Mouse (Mus musculus) limb, embryonic 11.5 days (tissue): Measurements from ENCODE around the gene D430019H16Rik. TPM values are rescaled to one million over a fixed set of nuclear protein-coding genes. Genes with fewer than 3 reads are reported as not detected.

Experiments used
- ATAC-seq: fragments of 200-750 bp; cut with Nextera tagmentation; 2 replicates; pipeline ENCODE4 v1.8.0; 2017; ENCODE audit warnings: low read depth; ENCODE audit not compliant: insufficient number of reproducible peaks, low FRiP score, low TSS enrichment
- DNase-seq: peaks from one replicate; pipeline ENCODE4 v3.0.0-alpha.2; 2015; ENCODE audit warnings: low spot score
- H3K27ac ChIP-seq: fragments of 300-500 bp; sonication (generic); replicated peaks from 2 replicates; pipeline ENCODE4 v1.5.1; 2014; ENCODE audit warnings: low read depth, mild to moderate bottlenecking, low read length
- H3K27me3 ChIP-seq: fragments of 300-500 bp; sonication (generic); 2 replicates; pipeline ENCODE4 v1.6.1; 2014; ENCODE audit warnings: mild to moderate bottlenecking, low read length, mixed read lengths; ENCODE audit not compliant: control insufficient read depth, insufficient read depth
- H3K36me3 ChIP-seq: fragments of 300-500 bp; sonication (generic); 2 replicates; pipeline ENCODE4 v1.6.1; 2014; ENCODE audit warnings: mild to moderate bottlenecking, low read length, moderate library complexity, mixed read lengths; ENCODE audit not compliant: control insufficient read depth, insufficient read depth
- H3K4me1 ChIP-seq: fragments of 300-500 bp; sonication (generic); 2 replicates; pipeline ENCODE4 v1.6.1; 2014; ENCODE audit warnings: low read length, mixed read lengths; ENCODE audit not compliant: control insufficient read depth, insufficient read depth
- H3K4me2 ChIP-seq: fragments of 300-500 bp; sonication (generic); 2 replicates; pipeline ENCODE4 v1.6.1; 2014; ENCODE audit warnings: low read depth, mild to moderate bottlenecking, moderate library complexity; ENCODE audit not compliant: severe bottlenecking
- H3K4me3 ChIP-seq: fragments of 300-500 bp; sonication (generic); 2 replicates; pipeline ENCODE4 v1.5.1; 2014; ENCODE audit warnings: low read depth, low read length
- H3K9ac ChIP-seq: fragments of 300-500 bp; sonication (generic); 2 replicates; pipeline ENCODE4 v1.6.1; 2014; ENCODE audit warnings: mild to moderate bottlenecking, low read length
- H3K9me3 ChIP-seq: fragments of 300-500 bp; sonication (generic); 2 replicates; pipeline ENCODE4 v1.6.1; 2016; ENCODE audit warnings: low read length; ENCODE audit not compliant: control insufficient read depth
- WGBS: fragments of 180-500 bp; shearing (Covaris S2); extraction: QIAGEN DNeasy Blood & Tissue Kit; methylation state at CpG from one replicate; pipeline ENCODE4 v1.1.7; 2014; 5-methylcytosine and 5-hydroxymethylcytosine counted together
- polyA plus RNA-seq: library from polyadenylated mRNA; unstranded; fragments of >200 nt; fragmentation: Nextera tagmentation; extraction: Ambion mirVana; gene quantifications from 2 replicates; pipeline ENCODE4 v1.2.1, GENCODE M21; 2014

Gene D430019H16Rik
- polyA plus RNA-seq, 1 experiment from 2014 or later: 4.7 TPM

- no peak for ATAC-seq
These were observed 7.4 kb downstream of the D430019H16Rik start for GRCm38 (mm10) chr12:105461066-105461465.

GRCm38 (mm10) chr12:105469026-105469425 is 15.4 kb downstream of the D430019H16Rik start:
- H3K36me3 ChIP-seq: no peaks in the 10 kb centered on the region
- ATAC-seq (no peak), DNase-seq (no peak)
- no peaks in the 10 kb centered on the region for H3K27me3 ChIP-seq
- WGBS: 83% methylated on average over 8 of the region's 8 CpGs
- H3K4me1 ChIP-seq: peaks cover 11% of the 10 kb centered on the region
- no peak overlapping the region for H3K27ac ChIP-seq
- H3K9me3 ChIP-seq: no peaks in the 10 kb centered on the region
- no peak overlapping the region for H3K4me3 ChIP-seq
- H3K9ac ChIP-seq: no peak overlapping the region
- H3K4me2 ChIP-seq: no peak overlapping the region

More at GRCm38 (mm10) chr12:105461066-105461465, 7.4 kb downstream of the D430019H16Rik start:
- Histone ChIP-seq H3K36me3 (no peaks in the 10 kb centered on the region), H3K27ac (no peak overlapping the region), H3K4me1 (peaks cover 4% of the 10 kb centered on the region; the same call in 1 of the 2 replicates), H3K9ac (no peak overlapping the region), H3K27me3 (no peaks in the 10 kb centered on the region), H3K4me2 (no peak overlapping the region), H3K9me3 (no peaks in the 10 kb centered on the region), H3K4me3 (no peak overlapping the region)
- WGBS: 54% methylated on average over 6 of the region's 6 CpGs
- DNase-seq: no peak

GRCm38 (mm10) chr12:105475230-105475911 is 21.7 kb downstream of the D430019H16Rik start:
- ATAC-seq (no peak), DNase-seq (no peak)
- H3K27ac ChIP-seq: no peak overlapping the region
- no peaks in the 10 kb centered on the region for H3K4me1 ChIP-seq
- no peak overlapping the region for H3K9ac ChIP-seq
- H3K4me3 ChIP-seq: no peak overlapping the region
- 88% methylated on average over 12 of the region's 12 CpGs for WGBS
- no peaks in the 10 kb centered on the region for H3K36me3 ChIP-seq
- H3K4me2 ChIP-seq: no peak overlapping the region
- H3K27me3 ChIP-seq: no peaks in the 10 kb centered on the region
- no peaks in the 10 kb centered on the region for H3K9me3 ChIP-seq

GRCm38 (mm10) chr12:105476453-105476852 is 22.8 kb downstream of the D430019H16Rik start:
- no peak for ATAC-seq
- Histone ChIP-seq H3K27me3 (no peaks in the 10 kb centered on the region), H3K9ac (no peak overlapping the region), H3K36me3 (no peaks in the 10 kb centered on the region), H3K27ac (no peak overlapping the region), H3K4me2 (no peak overlapping the region), H3K9me3 (no peaks in the 10 kb centered on the region), H3K4me1 (no peaks in the 10 kb centered on the region), H3K4me3 (no peak overlapping the region)
- DNase-seq: peak; percentile 80
- WGBS: 40% methylated on average over 9 of the region's 9 CpGs

- H3K4me2 ChIP-seq: no peak overlapping the region
- H3K27ac ChIP-seq: no peak overlapping the region
- ATAC-seq: no peak
- no peaks in the 10 kb centered on the region for H3K36me3 ChIP-seq
- no peaks in the 10 kb centered on the region for H3K9me3 ChIP-seq
- H3K27me3 ChIP-seq: no peaks in the 10 kb centered on the region
- H3K4me1 ChIP-seq: no peaks in the 10 kb centered on the region
- no peak overlapping the region for H3K9ac ChIP-seq
- no peak overlapping the region for H3K4me3 ChIP-seq
- no peak for DNase-seq
- 63% methylated on average over 9 of the region's 9 CpGs for WGBS
These were observed 23.3 kb downstream of the D430019H16Rik start for GRCm38 (mm10) chr12:105476993-105477392.

GRCm38 (mm10) chr12:105483503-105483902 is 29.8 kb downstream of the D430019H16Rik start:
- no peak for DNase-seq
- H3K27ac ChIP-seq: no peak overlapping the region
- H3K9ac ChIP-seq: no peak overlapping the region
- no peaks in the 10 kb centered on the region for H3K9me3 ChIP-seq
- H3K4me2 ChIP-seq: no peak overlapping the region
- H3K4me3 ChIP-seq: no peak overlapping the region
- no peak for ATAC-seq
- 60% methylated on average over 3 of the region's 3 CpGs for WGBS
- no peaks in the 10 kb centered on the region for H3K4me1 ChIP-seq
- H3K36me3 ChIP-seq: no peaks in the 10 kb centered on the region
- no peaks in the 10 kb centered on the region for H3K27me3 ChIP-seq

- H3K4me3 ChIP-seq: no peak overlapping the region
- 85% methylated on average over 3 of the region's 3 CpGs for WGBS
- H3K4me1 ChIP-seq: no peaks in the 10 kb centered on the region
- H3K4me2 ChIP-seq: no peak overlapping the region
- H3K27ac ChIP-seq: no peak overlapping the region
- no peak overlapping the region for H3K9ac ChIP-seq
- ATAC-seq: no peak
- H3K36me3 ChIP-seq: no peaks in the 10 kb centered on the region
- no peak for DNase-seq
- no peaks in the 10 kb centered on the region for H3K27me3 ChIP-seq
- no peaks in the 10 kb centered on the region for H3K9me3 ChIP-seq
These were observed 36.6 kb downstream of the D430019H16Rik start for GRCm38 (mm10) chr12:105490227-105490626.

GRCm38 (mm10) chr12:105490794-105491193 is 37.1 kb downstream of the D430019H16Rik start:
- DNase-seq (no peak), ATAC-seq (no peak)
- Histone ChIP-seq H3K9ac (no peak overlapping the region), H3K4me2 (no peak overlapping the region), H3K9me3 (no peaks in the 10 kb centered on the region), H3K27me3 (no peaks in the 10 kb centered on the region), H3K4me3 (no peak overlapping the region), H3K36me3 (no peaks in the 10 kb centered on the region), H3K27ac (no peak overlapping the region), H3K4me1 (no peaks in the 10 kb centered on the region)
- WGBS: 87% methylated on average over 6 of the region's 6 CpGs

- no peak overlapping the region for H3K4me3 ChIP-seq
- no peak for DNase-seq
- H3K27me3 ChIP-seq: no peaks in the 10 kb centered on the region
- H3K27ac ChIP-seq: no peak overlapping the region
- 74% methylated on average over 5 of the region's 5 CpGs for WGBS
- H3K9me3 ChIP-seq: no peaks in the 10 kb centered on the region
- H3K4me2 ChIP-seq: no peak overlapping the region
- 0 out of 2 replicates have a peak, but pooled peaks cover 2% of the 10 kb centered on the region for H3K4me1 ChIP-seq
- no peak for ATAC-seq
- no peaks in the 10 kb centered on the region for H3K36me3 ChIP-seq
- no peak overlapping the region for H3K9ac ChIP-seq
These were observed 41.1 kb downstream of the D430019H16Rik start for GRCm38 (mm10) chr12:105494796-105495195.
